Mouse (Mus musculus) kidney, postnatal 25 days (tissue): ENCODE data around the gene Ear14.
"Not testable (repeated sequence)": the region's sequence is repeated elsewhere in the genome, so short reads cannot be mapped to it uniquely, and the experiment has no call there.

Experiments used
- DNase-seq, 2 experiments: peaks; one replicate each; pipeline ENCODE4 v3.0.0; 2021; ENCODE audit warnings: mixed read lengths in 2 of 2

The Ear14 gene

DNA sequence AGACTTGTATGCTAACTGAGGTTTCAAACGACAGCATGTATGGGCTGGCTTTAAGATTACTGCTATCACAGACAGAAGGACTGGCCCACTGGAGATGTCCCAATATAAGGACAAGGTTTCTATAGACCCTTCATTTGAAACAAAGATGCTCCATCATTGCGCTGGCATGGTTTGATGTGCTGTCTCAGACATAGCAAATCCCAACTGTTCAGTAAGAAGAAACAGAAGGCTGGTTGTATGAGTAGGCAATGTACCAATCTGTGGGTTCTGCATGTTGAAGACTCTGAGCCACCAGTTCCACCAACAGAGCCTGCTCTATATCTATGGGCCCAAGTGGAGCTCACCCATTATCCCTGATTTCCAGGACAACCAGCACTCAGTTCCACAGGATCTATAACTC lies at the start of gene Ear14:
Ear14 (plus strand) TSS at position 277 of the 400 bp plus-strand sequence.
- DNase-seq, result no peak

DNA sequence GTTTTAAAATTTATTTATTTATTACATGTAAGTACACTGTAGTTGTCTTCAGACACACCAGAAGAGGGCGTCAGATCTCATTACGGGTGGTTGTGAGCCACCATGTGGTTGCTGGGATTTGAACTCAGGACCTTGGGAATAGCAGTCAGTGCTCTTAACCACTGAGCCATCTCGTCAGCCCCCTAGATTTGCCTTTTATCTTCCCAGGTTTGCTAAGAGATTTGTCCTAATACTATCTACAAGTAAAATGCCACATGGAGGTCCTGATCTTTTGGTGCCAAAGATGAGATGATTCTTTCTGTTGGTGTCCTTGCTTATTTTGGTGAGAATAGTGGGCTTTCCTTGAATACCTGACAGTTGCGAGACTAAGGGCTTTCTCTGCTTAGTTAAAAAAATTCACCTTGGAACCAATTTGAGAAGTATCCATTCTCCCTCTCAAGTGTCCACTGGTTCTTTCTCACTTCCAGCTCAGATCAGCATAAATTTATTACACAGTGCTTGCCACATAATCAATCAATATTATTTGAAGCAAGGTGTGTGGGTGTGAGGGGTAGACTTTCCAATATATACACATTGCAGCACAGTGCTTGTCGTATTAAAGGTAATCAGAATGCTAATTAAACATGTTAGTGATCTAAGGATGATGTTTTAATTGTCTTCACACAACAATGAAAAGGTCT lies 47.0 kb upstream of the Ear14 start:
- DNase-seq, result no peak

DNA sequence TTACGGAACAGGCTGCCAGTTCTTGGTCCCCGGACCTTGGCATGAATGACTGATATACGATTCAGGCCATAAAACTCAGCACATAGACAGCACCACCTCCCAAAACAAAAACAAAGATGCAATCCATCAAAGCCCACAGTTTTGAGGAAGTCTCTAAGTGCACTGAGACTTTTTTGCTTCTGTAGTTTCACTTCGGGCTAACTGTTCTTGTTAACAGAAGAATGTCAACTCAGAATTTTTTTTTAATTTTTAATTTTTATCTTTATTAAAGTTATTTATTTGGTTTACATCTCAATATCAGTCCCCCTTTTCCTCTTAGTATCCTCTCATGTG lies 46.5 kb upstream of the Ear14 start:
- no peak for DNase-seq

DNA sequence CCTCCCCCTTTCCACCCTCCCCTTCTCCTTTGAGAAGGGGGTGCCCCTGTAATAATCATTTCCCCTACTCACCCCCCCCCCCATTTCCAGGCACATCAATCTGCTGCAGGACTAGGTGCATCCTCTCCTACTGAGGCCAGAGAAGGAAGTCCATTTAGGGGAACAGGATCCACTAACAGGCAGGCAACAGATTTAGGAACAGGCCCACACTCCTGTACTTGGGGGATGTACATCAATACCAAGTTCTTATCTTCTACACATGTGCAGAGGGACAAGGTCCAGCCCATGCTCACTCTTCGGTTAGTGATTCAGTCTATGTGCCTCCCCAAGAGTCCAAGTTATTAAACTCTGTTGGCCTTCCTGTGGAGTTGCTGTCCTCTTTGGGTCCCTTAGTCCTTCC lies 46.1 kb upstream of the Ear14 start:
- no peak for DNase-seq

DNA sequence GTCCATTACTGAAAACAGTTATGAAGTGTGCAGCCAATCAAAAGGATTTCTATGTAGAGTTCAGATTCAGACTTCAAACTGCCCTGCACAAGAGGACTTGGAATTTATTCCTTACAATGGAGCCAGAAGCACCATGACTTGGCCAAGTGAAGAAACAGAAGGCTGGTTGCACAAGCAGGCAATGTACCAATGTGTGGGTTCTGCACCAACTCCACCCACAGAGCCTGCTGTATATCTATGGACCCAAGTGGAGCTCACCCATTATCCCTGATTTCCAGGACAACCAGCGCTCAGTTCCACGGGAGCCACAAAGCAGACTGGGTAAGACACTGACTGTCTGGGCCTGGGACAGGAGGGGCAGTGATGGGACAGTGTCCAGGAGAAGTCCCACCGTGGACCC lies 41.2 kb upstream of the Ear14 start, which contains the start of gene Rnase2b:
Rnase2b (plus strand) TSS at position 285 of the 400 bp plus-strand sequence.
- not testable (repeated sequence) for DNase-seq

DNA sequence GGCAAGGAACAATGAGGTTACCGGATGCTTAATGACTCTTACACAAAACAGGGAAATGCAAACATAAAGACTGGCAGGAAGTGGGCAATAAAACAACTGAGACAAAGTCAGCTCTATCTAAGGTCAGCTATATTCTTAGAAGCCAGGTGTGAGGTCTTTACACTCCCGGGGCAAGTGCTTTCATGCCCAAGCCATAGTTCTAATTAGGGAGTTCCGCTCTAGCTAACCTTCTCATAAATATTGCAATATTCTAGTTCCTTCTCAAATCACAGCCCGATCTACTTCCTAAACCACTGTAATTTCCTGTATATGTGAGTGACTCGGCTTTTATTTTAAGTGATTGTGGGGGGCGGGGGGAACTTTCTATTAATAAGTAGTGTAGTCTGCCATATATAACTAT lies 39.9 kb upstream of the Ear14 start:
- not testable (repeated sequence) for DNase-seq

DNA sequence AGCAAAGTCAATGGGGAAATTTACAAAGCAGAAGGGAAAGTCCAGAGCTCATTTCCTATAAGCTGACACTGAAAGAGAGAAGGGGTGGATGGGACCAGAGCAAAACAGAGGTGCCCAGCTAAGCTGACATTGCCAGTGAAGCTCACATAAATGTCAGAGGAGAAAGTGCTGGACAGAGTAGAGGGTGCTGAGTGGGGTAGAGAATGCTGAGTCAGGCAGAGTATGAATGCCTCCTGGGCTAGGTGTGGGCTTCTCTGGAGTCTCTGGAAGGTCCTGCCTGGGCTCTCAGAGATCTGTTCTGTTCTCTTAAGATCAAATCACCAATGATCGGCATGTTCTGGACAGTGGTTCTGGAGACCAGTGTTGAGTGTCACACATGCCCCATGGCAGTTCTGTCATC lies 37.8 kb upstream of the Ear14 start:
- no peak for DNase-seq

DNA sequence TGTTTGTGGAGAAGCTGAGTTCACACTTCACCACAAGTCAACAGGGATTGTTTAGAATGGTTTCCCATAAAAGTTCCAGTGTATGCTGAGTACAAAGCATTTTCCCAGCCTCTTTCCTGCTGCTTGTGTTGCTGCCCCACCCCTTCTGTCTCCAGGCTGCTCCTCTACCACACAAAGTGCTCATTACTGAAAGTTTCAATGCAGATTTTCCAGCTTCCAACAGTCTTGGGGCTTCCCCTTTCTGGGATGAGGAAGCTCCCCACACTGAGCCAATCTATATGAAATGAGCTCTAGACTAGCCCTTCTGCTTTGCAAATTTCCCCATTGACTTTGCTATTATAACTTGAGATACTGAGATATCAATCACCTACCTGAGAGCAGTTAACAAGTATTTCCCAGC lies 37.1 kb upstream of the Ear14 start:
- DNase-seq, result no peak

DNA sequence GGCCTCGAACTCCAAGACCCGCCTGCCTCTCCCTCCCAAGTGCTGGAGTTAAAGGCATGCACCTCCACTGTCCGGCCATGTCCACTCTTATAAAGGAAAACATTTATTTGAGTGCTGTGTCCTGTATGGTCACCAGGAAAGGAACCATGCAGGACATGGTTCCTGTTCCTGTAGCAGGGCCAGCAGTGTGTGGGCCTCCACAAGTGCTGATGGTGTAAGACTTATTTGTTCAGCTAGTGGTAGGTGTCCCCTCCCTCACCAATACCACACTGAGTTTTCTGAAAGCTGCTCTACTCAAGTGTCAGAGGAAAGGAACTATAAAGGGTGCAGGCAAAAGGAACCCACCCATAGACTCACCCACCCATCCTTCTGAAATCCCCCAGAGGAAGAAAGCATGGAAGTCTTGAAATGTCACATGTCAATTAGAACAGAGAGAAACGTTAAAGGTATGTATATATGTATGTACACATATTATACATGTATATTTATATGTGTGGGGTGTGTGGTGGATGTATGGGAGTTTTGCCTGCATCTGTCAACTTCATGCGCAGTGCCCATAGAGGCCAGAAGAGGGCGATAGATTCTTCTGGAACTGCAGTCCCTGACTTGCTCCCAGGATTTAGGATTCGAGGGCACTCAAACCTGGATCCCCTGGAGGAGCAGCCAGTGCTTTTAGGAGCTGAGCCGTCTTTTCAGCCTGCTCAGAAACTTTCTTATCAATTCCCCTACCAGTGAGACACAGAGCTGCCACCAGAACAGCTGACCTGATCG lies 30.9 kb upstream of the Ear14 start:
- peak in 1 of 2 experiments; percentile 56 for DNase-seq

DNA sequence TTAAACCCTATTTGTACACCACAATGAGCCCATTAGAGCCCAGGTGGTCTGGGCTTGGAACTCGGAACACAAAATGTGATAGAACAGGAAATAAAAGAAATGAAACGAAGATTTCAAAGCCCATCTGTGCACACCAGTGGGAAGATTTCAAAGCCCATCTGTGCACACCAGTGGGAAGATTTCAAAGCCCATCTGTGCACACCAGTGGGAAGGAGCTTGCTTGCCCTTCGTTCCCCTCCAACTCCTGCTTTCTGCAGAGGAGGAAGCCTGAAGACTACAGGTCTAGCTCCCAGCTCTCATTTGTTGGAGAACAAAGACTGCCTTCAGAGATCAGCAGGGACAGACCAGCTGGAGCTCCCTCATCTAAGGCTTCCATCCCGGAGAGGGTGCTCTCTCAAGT lies 30.2 kb upstream of the Ear14 start:
- not testable (repeated sequence) for DNase-seq

DNA sequence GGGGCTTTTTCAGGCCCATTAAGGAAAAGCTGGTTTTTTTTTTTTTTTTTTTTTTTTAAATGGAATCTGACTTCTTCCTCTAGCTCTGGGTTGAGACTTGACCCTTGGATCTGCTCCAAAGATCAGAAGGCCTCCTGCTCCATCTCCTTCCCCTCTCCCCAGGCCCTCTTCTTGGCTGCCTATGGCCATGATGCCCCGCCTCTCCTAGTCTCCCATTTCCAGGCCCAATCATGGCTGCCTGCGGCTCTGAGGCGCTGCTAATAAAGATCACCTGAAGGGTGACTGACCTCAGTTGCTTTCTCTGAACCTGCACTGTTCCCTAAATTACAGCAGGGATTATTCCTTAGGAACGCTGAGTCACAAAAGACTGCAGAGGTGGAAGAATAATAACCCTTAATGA lies 29.3 kb upstream of the Ear14 start:
- no peak for DNase-seq

DNA sequence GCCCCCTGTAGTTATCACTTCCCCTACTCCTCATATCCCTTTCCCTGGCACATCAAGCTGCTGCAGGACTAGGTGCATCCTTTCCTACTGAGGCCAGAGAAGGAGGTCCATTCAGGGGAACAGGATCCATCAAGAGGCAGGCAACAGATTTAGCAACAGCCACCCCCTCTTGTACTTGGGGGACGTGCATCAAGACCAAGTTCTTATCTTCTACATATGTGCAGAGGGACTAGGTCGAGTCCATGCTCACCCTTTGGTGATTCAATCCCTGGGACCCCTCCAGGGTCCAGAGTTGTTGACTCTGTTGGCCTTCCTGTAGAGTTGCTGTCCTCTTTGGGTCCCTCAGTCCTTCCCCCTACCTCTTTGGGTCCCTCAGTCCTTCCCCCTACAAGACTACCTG lies 22.1 kb upstream of the Ear14 start:
- DNase-seq, result not testable (repeated sequence)

DNA sequence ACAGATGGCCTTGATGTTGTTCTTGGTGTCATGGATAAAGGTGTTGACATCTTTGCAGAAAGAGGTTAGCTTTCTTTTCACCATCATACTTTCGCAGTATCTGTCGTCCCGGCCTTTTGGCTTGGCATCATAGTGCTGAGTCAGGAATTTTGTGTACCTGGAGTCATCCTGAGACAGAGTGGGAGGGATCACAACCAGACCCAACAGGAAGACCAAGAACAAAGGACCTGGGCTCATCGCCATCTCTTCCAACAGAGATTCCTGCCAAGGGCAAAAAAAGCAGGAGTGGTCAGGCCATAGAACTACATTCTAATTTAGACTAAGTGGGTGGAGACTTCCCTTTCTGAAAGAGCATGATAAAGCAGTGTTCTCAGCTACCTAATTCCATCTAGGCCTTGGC lies 7.5 kb upstream of the Ear14 start:
- peak; percentile 49 to 63 for DNase-seq

DNA sequence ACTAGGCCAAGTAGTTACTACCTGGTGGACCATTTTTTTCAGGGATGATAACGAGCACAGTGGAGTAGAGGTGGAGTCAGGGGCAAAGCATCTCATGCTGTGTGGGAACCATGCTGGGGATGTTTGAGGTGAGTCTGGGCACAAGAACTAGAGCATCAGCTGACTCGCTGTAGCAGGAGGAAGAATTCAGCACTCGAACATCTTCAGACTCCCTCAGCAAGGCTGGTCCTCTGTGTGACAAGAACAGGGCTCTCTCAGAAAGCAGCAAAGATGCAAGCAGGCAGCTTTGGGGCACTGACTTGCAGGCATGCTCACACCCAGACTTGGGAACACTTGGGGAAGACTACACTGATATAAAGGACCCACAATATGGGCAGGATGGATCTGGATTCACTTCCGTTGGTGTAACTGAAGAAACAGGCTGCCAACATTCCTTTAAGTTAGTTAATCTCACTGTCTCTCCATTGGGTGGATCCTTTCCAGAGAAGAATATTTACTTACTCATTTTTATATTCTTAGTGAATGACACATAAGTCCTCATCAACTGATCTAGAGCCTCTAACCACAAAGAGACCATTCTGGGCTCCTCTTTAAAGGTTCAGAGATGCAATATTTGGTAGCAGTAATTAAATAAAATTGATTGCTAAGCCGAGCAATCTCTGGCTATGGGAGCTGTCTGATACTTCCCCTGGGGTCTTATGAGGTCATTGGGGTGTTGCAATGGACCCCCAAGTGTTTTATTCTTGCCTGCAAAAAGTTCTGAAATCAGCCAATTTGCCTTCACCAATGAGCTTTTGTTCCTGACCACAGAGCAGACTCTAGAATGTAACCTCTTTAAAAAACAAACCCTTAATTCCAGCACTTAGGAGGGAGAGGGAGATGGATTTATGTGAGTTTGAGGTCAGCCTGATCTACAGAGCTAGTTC lies 3.8 kb upstream of the Ear14 start, which contains the start of gene Ang2:
Ang2 (minus strand) TSS at position 51 of the 926 bp plus-strand sequence.
- DNase-seq, result no peak

DNA sequence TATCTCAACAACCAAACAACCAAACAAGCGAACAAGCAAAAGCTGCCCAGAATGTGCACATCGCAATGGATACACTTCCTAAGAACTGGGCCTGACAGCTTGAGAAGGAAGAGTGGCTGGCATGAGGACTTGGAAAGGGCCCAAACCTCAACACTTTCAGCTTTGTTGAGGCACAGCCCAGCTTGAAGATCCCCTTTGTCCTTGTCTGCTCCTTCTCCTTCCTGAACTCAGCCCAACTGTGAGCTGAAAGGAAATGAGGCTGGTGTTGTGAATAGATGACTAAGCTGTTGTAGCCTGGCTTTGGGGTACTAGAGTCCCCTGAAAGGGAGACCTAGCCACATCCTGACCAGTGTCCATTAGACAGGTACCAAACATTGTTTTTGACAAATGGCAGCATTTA lies 3.1 kb upstream of the Ear14 start:
- DNase-seq, result no peak

DNA sequence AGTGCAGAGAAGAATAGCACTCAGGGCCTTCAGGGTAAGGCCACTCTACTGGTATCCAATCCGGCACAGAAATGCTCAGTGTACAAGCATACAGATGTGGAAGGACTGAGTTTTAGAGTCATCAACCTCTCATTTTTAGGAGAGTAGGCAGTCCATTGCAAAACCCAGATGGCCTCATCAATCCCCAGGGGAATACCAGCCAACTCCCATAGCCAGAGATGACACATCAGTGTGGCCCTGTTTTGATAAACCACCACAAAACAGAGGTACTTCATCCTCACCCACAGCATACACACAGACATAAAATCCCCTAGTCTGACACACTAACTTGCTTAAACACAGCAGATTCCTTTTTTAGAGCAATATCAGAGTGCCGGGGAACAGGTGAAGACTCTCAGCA lies 2.7 kb upstream of the Ear14 start:
- no peak for DNase-seq

DNA sequence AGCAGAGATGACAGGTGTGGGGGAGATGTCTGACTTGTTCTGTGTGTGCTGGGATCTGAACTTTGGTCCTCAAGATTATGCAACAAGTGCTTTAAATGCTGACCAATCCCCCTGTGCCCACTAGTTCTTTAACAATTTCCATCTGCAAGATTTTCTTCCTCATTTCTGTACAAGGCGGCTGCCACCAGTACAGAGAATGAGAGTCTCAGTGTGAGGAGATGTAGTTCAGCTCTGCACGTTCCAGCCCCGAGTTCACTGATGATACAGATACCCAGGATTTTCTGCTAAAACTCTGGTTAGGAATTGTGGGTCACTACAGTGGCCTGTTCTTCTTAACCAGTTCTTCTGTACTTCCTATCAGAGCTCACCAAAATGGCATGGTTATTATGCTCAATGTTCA lies 16.9 kb downstream of the Ear14 start:
- not testable (repeated sequence) for DNase-seq

DNA sequence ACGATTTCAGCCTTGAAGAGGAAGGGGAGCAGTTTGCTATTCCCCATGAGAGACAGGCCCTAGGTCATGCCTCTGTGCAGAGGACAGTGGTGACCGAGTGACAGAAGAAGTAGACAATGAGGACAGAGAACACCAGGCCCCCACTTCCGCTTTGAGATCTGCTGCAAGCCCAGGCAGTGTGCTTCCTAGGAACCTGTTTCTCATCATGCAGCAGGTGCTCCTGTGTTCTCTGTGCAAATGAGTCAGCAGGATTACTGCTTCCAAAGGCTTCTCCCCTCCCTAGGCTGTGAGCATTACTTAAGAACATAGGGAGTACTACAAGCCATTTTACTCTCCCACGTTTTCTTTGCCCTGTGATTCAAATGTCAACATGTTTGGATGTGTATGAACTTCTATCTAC lies 26.5 kb downstream of the Ear14 start:
- not testable (repeated sequence) for DNase-seq

DNA sequence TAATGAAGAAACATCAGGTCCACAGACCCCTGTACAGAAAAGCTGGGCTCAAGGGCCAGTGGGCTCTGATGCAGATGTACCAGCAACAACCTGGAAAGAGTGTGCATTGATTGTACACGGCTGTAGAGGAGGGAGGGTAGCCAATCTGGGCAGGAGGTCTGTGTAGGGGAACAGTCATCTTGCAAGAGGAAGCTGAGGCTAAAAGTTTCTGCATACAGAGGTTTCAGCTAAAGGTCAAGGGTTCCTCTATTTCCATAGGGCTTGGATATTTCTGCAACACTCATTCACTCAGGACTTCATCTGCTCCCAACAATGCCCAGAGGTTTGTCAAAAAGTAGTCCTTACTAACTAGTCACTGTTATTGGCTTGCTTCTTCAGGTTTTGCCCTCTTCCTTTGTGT lies 34.3 kb downstream of the Ear14 start:
- DNase-seq, result not testable (repeated sequence)

DNA sequence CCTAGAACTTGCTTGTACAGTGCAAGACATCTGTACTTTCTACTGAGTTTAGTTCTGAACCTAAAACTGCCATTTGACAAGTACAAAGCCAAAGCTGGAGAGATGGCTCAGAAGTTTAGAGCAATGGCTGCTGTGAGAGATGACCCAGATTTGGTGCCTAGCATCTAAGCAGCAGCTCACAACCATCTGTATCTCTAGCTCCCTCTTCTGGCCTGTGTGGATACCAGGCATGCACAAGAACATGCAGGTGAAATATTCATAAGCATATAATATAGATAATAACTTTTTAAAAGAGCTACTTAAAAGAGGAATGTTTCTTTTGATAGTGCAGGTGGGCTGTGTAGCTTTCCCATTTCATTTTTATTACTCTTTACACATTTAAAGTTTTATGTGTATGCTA lies 37.7 kb downstream of the Ear14 start:
- DNase-seq, result peak; percentile 46 to 55

DNA sequence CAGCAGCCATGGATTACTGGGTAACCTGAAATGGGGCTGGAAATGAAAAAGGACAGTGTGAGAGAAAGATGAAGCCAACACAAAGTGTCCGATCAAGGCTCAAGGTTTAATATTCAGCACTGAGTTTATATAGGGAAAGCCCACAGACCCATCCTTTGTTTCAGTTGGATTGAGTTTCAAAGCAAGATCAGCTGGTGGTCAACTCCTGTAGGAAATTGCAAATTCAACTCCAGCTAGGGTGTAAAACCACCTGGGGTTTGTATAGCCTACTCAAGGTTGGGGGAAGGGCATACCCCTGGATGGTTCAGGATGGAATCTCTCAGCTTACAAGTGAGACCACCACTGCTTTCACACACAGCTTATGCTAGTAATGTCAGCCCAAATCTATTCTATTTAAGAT lies 44.5 kb downstream of the Ear14 start:
- DNase-seq, result no peak

DNA sequence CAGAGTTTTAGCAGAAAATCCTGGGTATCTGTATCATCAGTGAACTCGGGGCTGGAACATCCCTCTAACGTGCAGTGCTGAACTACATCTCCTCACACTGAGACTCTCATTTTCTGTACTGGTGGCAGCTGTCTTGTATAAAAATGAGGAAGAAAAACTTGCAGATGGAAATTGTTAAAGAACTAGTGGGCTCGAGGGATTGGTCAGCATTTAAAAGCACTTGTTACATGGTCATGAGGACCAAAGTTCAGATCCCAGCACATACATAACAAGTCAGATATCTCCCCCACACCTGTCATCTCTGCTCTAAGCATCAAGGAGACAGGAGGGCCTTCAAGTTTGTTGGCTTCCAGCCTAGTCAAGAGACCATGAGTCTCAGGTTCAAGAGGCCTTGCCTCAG lies 47.2 kb downstream of the Ear14 start:
- DNase-seq, result no peak

DNA sequence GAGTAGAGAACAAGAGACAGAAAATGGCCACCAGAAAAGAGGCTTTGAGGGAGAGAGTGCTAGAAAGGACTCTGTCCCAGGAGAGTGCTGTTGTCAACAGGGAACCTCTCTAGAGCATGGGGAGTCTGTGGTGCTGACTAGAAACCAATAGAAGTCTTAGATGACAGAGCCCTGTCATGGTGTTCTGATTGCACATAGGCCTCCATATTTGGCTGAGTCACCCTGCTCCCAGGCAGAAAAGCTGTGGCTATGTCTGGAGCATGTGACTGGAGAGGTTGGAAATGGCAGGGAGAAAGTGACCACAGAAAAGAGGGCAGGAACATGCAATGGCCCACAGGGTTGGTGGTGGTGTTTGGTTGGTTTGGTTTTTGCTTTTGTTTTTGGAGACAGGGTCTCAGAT lies 49.0 kb downstream of the Ear14 start:
- not testable (repeated sequence) for DNase-seq
